Mouse (Mus musculus) kidney, postnatal 0 days (tissue): ENCODE results near the gene Olfr731. TPM values are rescaled to one million over a fixed set of nuclear protein-coding genes. Genes with fewer than 3 reads are reported as not detected.

Experiments
- ATAC-seq: fragments of 200-750 bp; cut with Nextera tagmentation; replicated peaks from 2 replicates; pipeline ENCODE4 v1.8.0; 2017; ENCODE audit warnings: low read depth, moderate number of reproducible peaks, moderate TSS enrichment, moderate library complexity; ENCODE audit not compliant: low FRiP score
- DNase-seq: peaks from one replicate; pipeline ENCODE4 v3.0.0-alpha.2; 2016; ENCODE audit warnings: low spot score
- H3K27ac ChIP-seq: fragments of 300-500 bp; sonication (generic); 2 replicates; pipeline ENCODE4 v1.5.1; 2014; ENCODE audit warnings: mild to moderate bottlenecking
- H3K27me3 ChIP-seq: fragments of 300-500 bp; sonication (generic); 2 replicates; pipeline ENCODE4 v1.6.1; 2014; ENCODE audit warnings: low read length, mixed read lengths; ENCODE audit not compliant: insufficient read depth
- H3K36me3 ChIP-seq: fragments of 300-500 bp; sonication (generic); 2 replicates; pipeline ENCODE4 v1.6.1; 2014; ENCODE audit warnings: low read length, mixed read lengths; ENCODE audit not compliant: insufficient read depth
- H3K4me1 ChIP-seq: fragments of 300-500 bp; sonication (generic); replicated peaks from 2 replicates; pipeline ENCODE4 v1.6.1; 2014; ENCODE audit warnings: antibody characterized with exemption, low read length, mixed read lengths; ENCODE audit not compliant: insufficient read depth
- H3K4me2 ChIP-seq: fragments of 300-500 bp; sonication (generic); 2 replicates; pipeline ENCODE4 v1.6.1; 2014; ENCODE audit warnings: mild to moderate bottlenecking, low read length, moderate library complexity, mixed read lengths
- H3K4me3 ChIP-seq: fragments of 300-500 bp; sonication (generic); replicated peaks from 2 replicates; pipeline ENCODE4 v1.5.1; 2014; ENCODE audit warnings: low read depth, low read length
- H3K9ac ChIP-seq: fragments of 300-500 bp; sonication (generic); 2 replicates; pipeline ENCODE4 v1.6.1; 2014; ENCODE audit warnings: low read depth, low read length
- H3K9me3 ChIP-seq: fragments of 300-500 bp; sonication (generic); replicated peaks from 2 replicates; pipeline ENCODE4 v1.6.1; 2016; ENCODE audit warnings: low read length, inconsistent platforms, mixed read lengths
- CTCF ChIP-seq: IDR thresholded peaks from 2 replicates; pipeline ENCODE4 v1.5.1; 2016; ENCODE audit warnings: antibody characterized with exemption, low read depth, mild to moderate bottlenecking, moderate library complexity
- WGBS: fragments of 180-500 bp; shearing (Covaris S2); extraction: QIAGEN DNeasy Blood & Tissue Kit; methylation state at CpG from one replicate; pipeline ENCODE4 v1.1.7; 2014; 5-methylcytosine and 5-hydroxymethylcytosine counted together
- polyA plus RNA-seq: library from polyadenylated mRNA; unstranded; fragments of >200 nt; fragmentation: Nextera tagmentation; extraction: Ambion mirVana; gene quantifications from 2 replicates; pipeline ENCODE4 v1.2.1, GENCODE M21; 2015

Olfr731 gene
- polyA plus RNA-seq = not detected in 2 replicates

DNA sequence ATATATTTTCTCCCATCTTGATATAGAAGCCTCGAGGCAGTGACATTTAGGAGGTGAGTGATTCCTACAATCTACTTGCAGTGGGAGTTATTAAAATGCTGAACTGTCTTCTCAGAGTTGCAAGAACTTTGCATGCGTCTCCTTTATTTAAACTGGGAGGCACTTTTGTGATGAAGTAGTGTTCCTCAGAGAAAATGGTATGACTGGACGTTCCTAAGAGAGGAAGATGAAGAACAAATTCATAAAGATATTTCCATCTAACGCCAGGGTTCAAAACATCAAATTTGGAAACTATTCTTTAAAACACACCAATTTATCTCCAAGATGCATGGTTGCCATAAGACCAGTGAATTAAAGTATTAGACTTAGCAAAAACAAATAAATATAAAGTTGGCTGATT lies at the start of gene Olfr731:
Gene Olfr731, minus strand, starts transcription at position 101 of the 400 bp plus-strand sequence.
- H3K36me3 ChIP-seq = no peaks in the 10 kb centered on the region
- no peak within 1 kb of the TSS for H3K4me2 ChIP-seq
- no peaks in the 10 kb centered on the region for H3K27me3 ChIP-seq
- no peak within 1 kb of the TSS for H3K27ac ChIP-seq
- DNase-seq = no peak
- ATAC-seq = no peak
- no peak within 1 kb of the TSS for H3K9ac ChIP-seq
- no peaks in the 10 kb centered on the region for H3K9me3 ChIP-seq
- 86% methylated on average over 4 of the region's 4 CpGs for WGBS
- no peak within 1 kb of the TSS for H3K4me3 ChIP-seq
- no peak for TF ChIP-seq CTCF
- no peaks in the 10 kb centered on the region for H3K4me1 ChIP-seq

DNA sequence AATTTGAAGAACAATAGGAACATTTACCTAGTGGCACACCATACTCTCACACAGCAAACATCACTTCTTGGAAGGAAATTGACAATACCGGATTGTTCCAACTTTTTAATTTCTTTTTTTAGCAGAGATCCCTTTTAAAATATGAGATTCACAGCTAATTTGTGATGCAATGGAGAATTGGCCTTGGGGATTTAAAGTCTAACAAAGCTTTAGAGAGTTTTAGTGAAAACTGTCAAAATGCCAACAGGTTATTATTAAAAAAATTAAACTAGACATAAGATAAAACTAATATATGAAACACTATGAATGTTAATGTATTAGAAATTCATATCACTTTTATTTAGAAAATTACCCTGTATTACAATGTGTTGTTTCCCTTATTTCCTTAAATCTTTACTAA lies 42.4 kb upstream of the Olfr731 start, which contains the start of gene Olfr732:
Gene Olfr732, minus strand, starts transcription at position 101 of the 400 bp plus-strand sequence.
- WGBS = 93% methylated on average over 1 of the region's 1 CpGs
- Histone ChIP-seq H3K27me3 (no peaks in the 10 kb centered on the region), H3K4me3 (no peak within 1 kb of the TSS), H3K9me3 (no peaks in the 10 kb centered on the region), H3K4me2 (no peak within 1 kb of the TSS), H3K4me1 (no peaks in the 10 kb centered on the region), H3K27ac (no peak within 1 kb of the TSS), H3K36me3 (no peaks in the 10 kb centered on the region), H3K9ac (no peak within 1 kb of the TSS)
- ATAC-seq (no peak), DNase-seq (no peak)
- TF ChIP-seq CTCF = no peak

DNA sequence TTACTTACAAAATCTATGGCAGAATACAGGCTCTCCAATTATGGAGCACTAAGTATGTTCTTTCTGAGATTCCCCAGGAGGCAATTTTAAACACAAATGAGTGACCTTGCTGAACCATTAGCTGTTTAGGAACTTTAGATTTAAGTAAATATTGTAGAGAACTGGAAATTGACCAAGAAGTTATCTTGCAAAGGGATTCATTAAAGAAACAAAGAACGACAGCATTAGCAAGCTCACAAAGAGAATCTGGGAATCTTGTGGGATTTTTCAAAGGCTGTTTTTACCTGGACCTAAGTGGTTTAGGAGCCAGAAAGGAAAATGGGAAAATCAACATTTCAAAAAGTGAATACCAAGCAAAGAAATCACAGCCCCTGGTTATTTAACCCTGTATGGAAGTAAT lies 53.6 kb downstream of the Olfr731 start, which contains the start of gene Olfr730:
Gene Olfr730, minus strand, starts transcription at position 101 of the 400 bp plus-strand sequence.
- Histone ChIP-seq H3K4me3 (no peak within 1 kb of the TSS), H3K27me3 (no peaks in the 10 kb centered on the region), H3K36me3 (no peaks in the 10 kb centered on the region), H3K9me3 (no peaks in the 10 kb centered on the region), H3K27ac (no peak within 1 kb of the TSS), H3K4me2 (no peak within 1 kb of the TSS), H3K4me1 (no peaks in the 10 kb centered on the region), H3K9ac (no peak within 1 kb of the TSS)
- ATAC-seq (no peak), DNase-seq (no peak)
- no peak for TF ChIP-seq CTCF
- WGBS = 49% methylated on average over 1 of the region's 1 CpGs

Other genes starting within 250 kb of the Olfr731 start
- gene Olfr725, start 201.5 kb downstream of the Olfr731 start, polyA plus RNA-seq = not detected in 2 replicates
- not detected in 2 replicates for gene Olfr726, start 150.9 kb downstream of the Olfr731 start, polyA plus RNA-seq
- not detected in 2 replicates for gene Olfr727, start 118.7 kb downstream of the Olfr731 start, polyA plus RNA-seq
- gene Olfr728, start 99.2 kb downstream of the Olfr731 start, polyA plus RNA-seq = not detected in 2 replicates
- not detected in 2 replicates for gene Olfr729, start 89.0 kb downstream of the Olfr731 start, polyA plus RNA-seq
- not detected in 2 replicates for gene Olfr730, start 53.7 kb downstream of the Olfr731 start, polyA plus RNA-seq
- gene Olfr732, start 42.3 kb upstream of the Olfr731 start, polyA plus RNA-seq = not detected in 2 replicates
- gene Olfr733, start 59.7 kb upstream of the Olfr731 start, polyA plus RNA-seq = not detected in 2 replicates
- gene Olfr734, start 84.9 kb upstream of the Olfr731 start, polyA plus RNA-seq = not detected in 2 replicates
- not detected in 2 replicates for gene Olfr735, start 107.0 kb upstream of the Olfr731 start, polyA plus RNA-seq
- gene Tlr11, start 116.0 kb upstream of the Olfr731 start, polyA plus RNA-seq = not detected in 2 replicates
- not detected in 2 replicates for gene Olfr736, start 139.3 kb upstream of the Olfr731 start, polyA plus RNA-seq
- not detected in 2 replicates for gene Olfr738, start 165.7 kb upstream of the Olfr731 start, polyA plus RNA-seq
- gene Olfr739, start 176.8 kb upstream of the Olfr731 start, polyA plus RNA-seq = not detected in 2 replicates
- gene Olfr740, start 203.7 kb upstream of the Olfr731 start, polyA plus RNA-seq = not detected in 2 replicates
- not detected in 2 replicates for gene Olfr741, start 230.9 kb upstream of the Olfr731 start, polyA plus RNA-seq